In the genomic region with DNA sequence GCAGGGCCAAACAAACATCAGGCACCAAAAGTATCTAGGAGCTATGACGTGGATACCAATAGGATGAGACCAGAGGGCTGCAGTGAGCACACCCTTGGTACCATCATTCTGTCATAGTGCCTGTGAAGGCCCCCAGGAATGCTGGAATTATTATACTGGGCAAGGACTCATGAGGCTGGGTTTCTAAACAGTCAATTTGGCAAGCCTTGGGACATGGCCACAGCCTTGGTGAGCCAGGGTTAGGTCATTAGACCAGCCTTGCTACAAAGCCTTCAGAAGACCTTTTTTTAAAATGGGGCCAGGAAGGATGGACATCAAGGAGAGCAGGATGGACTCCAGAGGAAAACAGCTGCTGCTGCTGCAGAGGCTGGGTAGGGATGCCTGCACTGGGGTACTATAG, we compare ENCODE assay signal across 22 mouse cellular contexts.
A peak's percentile ranks its signal among the peaks of the same experiment; 100 is the strongest.
DNase-seq lines count a peak whose midpoint lies in the region; ATAC-seq and TF ChIP-seq lines count a peak whose summit lies in the region.
"Had no signal": no experiment of that assay in that cellular context is flagged by ENCODE, and none has a peak within 500 bp of the region (broad histone marks: within the 10 kb centered on the region; RNA-seq: fewer than 3 reads in every experiment).

No protein-coding gene starts in this region.

- H3K27me3 ChIP-seq in forebrain, postnatal 0 days (ENCODE audit: insufficient read depth, low read length): no peaks in the 10 kb centered on the region
- H3K27me3 ChIP-seq in intestine, embryonic 15.5 days (replicated peaks): no peaks in the 10 kb centered on the region
- H3K27me3 ChIP-seq: embryonic facial prominence, embryonic 13.5 days; embryonic facial prominence, embryonic 15.5 days; forebrain, embryonic 12.5 days had no signal

- no peaks in the 10 kb centered on the region for H3K9me3 ChIP-seq in forebrain, postnatal 0 days (ENCODE audit: low read length)
- no peaks in the 10 kb centered on the region for H3K9me3 ChIP-seq in intestine, embryonic 15.5 days
- H3K9me3 ChIP-seq: embryonic facial prominence, embryonic 13.5 days; embryonic facial prominence, embryonic 15.5 days had no signal

- H3K36me3 ChIP-seq in forebrain, postnatal 0 days (ENCODE audit: insufficient read depth): no peaks in the 10 kb centered on the region
- H3K36me3 ChIP-seq in intestine, embryonic 15.5 days: no peaks in the 10 kb centered on the region
- H3K36me3 ChIP-seq: embryonic facial prominence, embryonic 13.5 days; embryonic facial prominence, embryonic 15.5 days; forebrain, embryonic 12.5 days had no signal

- no peak for TF ChIP-seq CTCF in forebrain, postnatal 0 days (IDR thresholded peaks at IDR 0.05; ENCODE audit: low read depth)

- DNase-seq in adrenal gland, adult 8-10 months: peak; percentile 54
- DNase-seq in adrenal gland, postnatal 25 days: no peak
- DNase-seq in heart, adult 11 months: peak; percentile 55
- DNase-seq in heart, postnatal 4 days: no peak
- DNase-seq in adrenal gland, postnatal 14 days: peak; percentile 53
- peak; percentile 28 to 50 for DNase-seq in adrenal gland, postnatal 36 days
- no peak for DNase-seq in forebrain, postnatal 0 days
- DNase-seq: cerebellum, adult 11 months; cerebellum, adult 18-20 months; cerebellum, adult 8-10 months; cerebellum, adult 9-11 months; cerebellum, postnatal 14 days; cerebellum, postnatal 36 days; embryo, embryonic 11 days had no signal

- no peak overlapping the region for H3K27ac ChIP-seq in forebrain, postnatal 0 days (ENCODE audit: low read depth, low read length)
- no peak overlapping the region for H3K27ac ChIP-seq in intestine, embryonic 15.5 days
- H3K27ac ChIP-seq: embryonic facial prominence, embryonic 13.5 days; embryonic facial prominence, embryonic 15.5 days; forebrain, embryonic 10.5 days; forebrain, embryonic 12.5 days had no signal

- no peak overlapping the region for H3K4me2 ChIP-seq in forebrain, postnatal 0 days (ENCODE audit: low read depth)
- H3K4me2 ChIP-seq in intestine, embryonic 15.5 days (replicated peaks): no peak overlapping the region
- H3K4me2 ChIP-seq: embryonic facial prominence, embryonic 13.5 days; embryonic facial prominence, embryonic 15.5 days; forebrain, embryonic 12.5 days had no signal

- H3K4me3 ChIP-seq in forebrain, postnatal 0 days (ENCODE audit: low read depth, low read length): no peak overlapping the region
- H3K4me3 ChIP-seq in intestine, embryonic 15.5 days (replicated peaks): no peak overlapping the region
- H3K4me3 ChIP-seq: embryonic facial prominence, embryonic 13.5 days; embryonic facial prominence, embryonic 15.5 days; erythroblast, embryonic 14.5 days; forebrain, embryonic 10.5 days; forebrain, embryonic 12.5 days had no signal

- no peaks in the 10 kb centered on the region for H3K4me1 ChIP-seq in forebrain, postnatal 0 days (ENCODE audit: insufficient read depth)
- no peaks in the 10 kb centered on the region for H3K4me1 ChIP-seq in intestine, embryonic 15.5 days (replicated peaks)
- H3K4me1 ChIP-seq: embryonic facial prominence, embryonic 13.5 days; embryonic facial prominence, embryonic 15.5 days had no signal

- no peak for ATAC-seq in forebrain, postnatal 0 days
- no peak for ATAC-seq in intestine, embryonic 15.5 days
- ATAC-seq: forebrain, embryonic 14.5 days; forebrain, embryonic 16.5 days had no signal

- no peak overlapping the region for H3K9ac ChIP-seq in forebrain, postnatal 0 days
- H3K9ac ChIP-seq in intestine, embryonic 15.5 days: no peak overlapping the region
- H3K9ac ChIP-seq: embryonic facial prominence, embryonic 13.5 days; embryonic facial prominence, embryonic 15.5 days; forebrain, embryonic 12.5 days had no signal

- WGBS in forebrain, postnatal 0 days: 86% methylated on average over 1 of the region's 1 CpGs
- WGBS in intestine, embryonic 15.5 days: 75% methylated on average over 1 of the region's 1 CpGs

Comparison
In these comparisons a context has a peak if more than half of its experiments do, and no peak if none do; other contexts are left out.
1. DNase-seq: peak in adrenal gland, adult 8-10 months (single experiment), heart, adult 11 months (single experiment), adrenal gland, postnatal 14 days (single experiment) and adrenal gland, postnatal 36 days (2 of 2); none in adrenal gland, postnatal 25 days (single experiment), heart, postnatal 4 days (single experiment) and forebrain, postnatal 0 days (single experiment).